Mouse (Mus musculus) olfactory bulb, adult 2 months (tissue): Measurements from ENCODE around the gene Phactr1.

Source experiments
- CTCF ChIP-seq: fragments of 200-500 bp; IDR thresholded peaks from 2 replicates; pipeline ENCODE4 v1.5.1; 2012; ENCODE audit warnings: low read depth, mild to moderate bottlenecking, low read length, moderate library complexity; ENCODE audit not compliant: insufficient read depth
- POLR2A ChIP-seq: fragments of 200-500 bp; IDR thresholded peaks from 2 replicates; pipeline ENCODE4 v1.6.1; 2012; ENCODE audit warnings: mild to moderate bottlenecking, low read depth, low read length, moderate library complexity; ENCODE audit not compliant: insufficient read depth

GRCm38 (mm10) chr13:42985806-42986205 is 305.4 kb downstream of the Phactr1 start:
- TF ChIP-seq CTCF (no peak), POLR2A (no peak)
